Mouse (Mus musculus) midbrain, embryonic 11.5 days (tissue): ENCODE measurements at regions not wholly inside any gene's neighbourhood (a gene's known extent, or its start where the extent isn't known, plus 50 kb on each side); places are given as distances from the start of the nearest gene placed in this dataset.

ENCODE experiments used
- ATAC-seq: fragments of 200-750 bp; cut with Nextera tagmentation; 2 replicates; pipeline ENCODE4 v1.8.0; 2017; ENCODE audit warnings: moderate TSS enrichment, moderate library complexity; ENCODE audit not compliant: low FRiP score
- DNase-seq: peaks from one replicate; pipeline ENCODE4 v3.0.0; 2015; ENCODE audit warnings: low spot score; ENCODE audit errors: missing footprints
- H3K27ac ChIP-seq: fragments of 300-500 bp; sonication (generic); 2 replicates; pipeline ENCODE4 v1.5.1; 2014; ENCODE audit warnings: low read depth, low read length
- H3K27me3 ChIP-seq: fragments of 300-500 bp; sonication (generic); 2 replicates; pipeline ENCODE4 v1.6.1; 2014; ENCODE audit warnings: mild to moderate bottlenecking, low read length, moderate library complexity, mixed read lengths; ENCODE audit not compliant: control insufficient read depth, insufficient read depth
- H3K36me3 ChIP-seq: fragments of 300-500 bp; sonication (generic); 2 replicates; pipeline ENCODE4 v1.6.1; 2014; ENCODE audit warnings: mild to moderate bottlenecking, low read length, moderate library complexity, mixed read lengths; ENCODE audit not compliant: control insufficient read depth, insufficient read depth
- H3K4me1 ChIP-seq: fragments of 300-500 bp; sonication (generic); 2 replicates; pipeline ENCODE4 v1.6.1; 2014; ENCODE audit warnings: low read length; ENCODE audit not compliant: control insufficient read depth, insufficient read depth
- H3K4me2 ChIP-seq: fragments of 300-500 bp; sonication (generic); 2 replicates; pipeline ENCODE4 v1.6.1; 2014; ENCODE audit warnings: mild to moderate bottlenecking, moderate library complexity
- H3K4me3 ChIP-seq: fragments of 300-500 bp; sonication (generic); 2 replicates; pipeline ENCODE4 v1.5.1; 2014; ENCODE audit warnings: low read depth, low read length
- H3K9ac ChIP-seq: fragments of 300-500 bp; sonication (generic); 2 replicates; pipeline ENCODE4 v1.6.1; 2014; ENCODE audit warnings: low read length
- H3K9me3 ChIP-seq: fragments of 300-500 bp; sonication (generic); 2 replicates; pipeline ENCODE4 v1.6.1; 2016; ENCODE audit warnings: low read length; ENCODE audit not compliant: control insufficient read depth
- WGBS: fragments of 180-500 bp; shearing (Covaris S2); extraction: QIAGEN DNeasy Blood & Tissue Kit; methylation state at CpG from one replicate; pipeline ENCODE4 v1.1.7; 2014; 5-methylcytosine and 5-hydroxymethylcytosine counted together

DNA sequence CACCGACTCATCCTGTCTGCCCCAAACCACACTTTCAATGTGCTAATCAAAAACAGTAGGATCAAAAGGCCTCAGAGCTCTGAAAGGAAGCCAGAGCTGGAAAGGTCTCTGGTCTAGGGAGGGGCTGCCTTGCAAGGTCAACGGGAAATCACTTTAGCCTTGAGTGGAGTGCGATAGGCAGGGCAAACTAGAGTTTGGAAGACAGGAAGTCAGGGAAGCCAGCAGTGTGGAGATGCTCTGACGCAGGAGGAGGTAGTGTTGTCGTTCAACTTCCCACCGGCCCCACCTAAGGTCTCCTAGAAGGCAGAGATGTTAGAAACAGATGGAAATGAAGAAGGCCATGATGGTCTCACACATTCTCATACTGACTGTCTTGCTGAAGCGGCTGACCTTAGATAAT is 52.0 kb upstream of the Trp53i11 start:
- Histone ChIP-seq H3K4me1 (no peaks in the 10 kb centered on the region), H3K27ac (no peak overlapping the region), H3K27me3 (no peaks in the 10 kb centered on the region), H3K36me3 (no peaks in the 10 kb centered on the region), H3K9ac (no peak overlapping the region), H3K4me3 (no peak overlapping the region), H3K9me3 (no peaks in the 10 kb centered on the region), H3K4me2 (no peak overlapping the region)
- DNase-seq (peak; percentile 72), ATAC-seq (no peak)
- 71% methylated on average over 7 of the region's 7 CpGs for WGBS

DNA sequence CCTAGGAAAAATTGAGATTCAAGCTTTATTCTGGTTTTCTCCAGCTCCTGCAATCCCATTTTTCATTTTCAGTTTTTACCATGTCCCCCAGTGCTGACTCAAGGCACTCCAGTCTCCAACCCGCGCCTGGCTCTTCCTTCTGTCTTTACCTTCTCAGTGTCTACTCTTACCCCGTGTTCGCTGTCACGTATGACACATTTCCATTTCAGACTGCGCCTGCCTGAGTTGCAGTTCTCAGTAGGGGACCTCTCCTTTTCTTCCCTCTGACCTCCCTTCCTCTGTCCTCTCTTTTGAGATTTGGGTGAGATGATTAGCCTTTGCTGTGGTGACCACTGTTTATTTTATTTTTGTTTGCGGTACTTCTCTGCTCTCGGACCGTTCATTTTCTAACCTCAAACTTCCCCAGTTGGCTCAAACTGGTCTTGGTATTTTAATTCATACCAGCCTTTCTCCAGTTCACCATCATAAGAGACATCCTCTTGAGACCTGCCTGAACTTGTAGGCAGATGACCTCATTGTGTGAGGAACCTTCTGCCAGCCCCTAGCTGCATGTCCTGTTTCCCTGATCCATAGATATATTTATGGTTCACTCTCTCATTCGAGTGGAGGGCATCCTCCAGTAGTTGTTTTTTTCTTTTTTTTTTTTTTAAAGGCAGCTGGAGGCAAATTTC is 53.9 kb upstream of the Trp53i11 start:
- no peak overlapping the region for H3K4me3 ChIP-seq
- H3K4me2 ChIP-seq = no peak overlapping the region
- no peaks in the 10 kb centered on the region for H3K4me1 ChIP-seq
- no peak overlapping the region for H3K27ac ChIP-seq
- no peaks in the 10 kb centered on the region for H3K36me3 ChIP-seq
- 78% methylated on average over 10 of the region's 10 CpGs for WGBS
- no peaks in the 10 kb centered on the region for H3K27me3 ChIP-seq
- H3K9ac ChIP-seq = no peak overlapping the region
- no peaks in the 10 kb centered on the region for H3K9me3 ChIP-seq
- ATAC-seq (no peak), DNase-seq (no peak)

DNA sequence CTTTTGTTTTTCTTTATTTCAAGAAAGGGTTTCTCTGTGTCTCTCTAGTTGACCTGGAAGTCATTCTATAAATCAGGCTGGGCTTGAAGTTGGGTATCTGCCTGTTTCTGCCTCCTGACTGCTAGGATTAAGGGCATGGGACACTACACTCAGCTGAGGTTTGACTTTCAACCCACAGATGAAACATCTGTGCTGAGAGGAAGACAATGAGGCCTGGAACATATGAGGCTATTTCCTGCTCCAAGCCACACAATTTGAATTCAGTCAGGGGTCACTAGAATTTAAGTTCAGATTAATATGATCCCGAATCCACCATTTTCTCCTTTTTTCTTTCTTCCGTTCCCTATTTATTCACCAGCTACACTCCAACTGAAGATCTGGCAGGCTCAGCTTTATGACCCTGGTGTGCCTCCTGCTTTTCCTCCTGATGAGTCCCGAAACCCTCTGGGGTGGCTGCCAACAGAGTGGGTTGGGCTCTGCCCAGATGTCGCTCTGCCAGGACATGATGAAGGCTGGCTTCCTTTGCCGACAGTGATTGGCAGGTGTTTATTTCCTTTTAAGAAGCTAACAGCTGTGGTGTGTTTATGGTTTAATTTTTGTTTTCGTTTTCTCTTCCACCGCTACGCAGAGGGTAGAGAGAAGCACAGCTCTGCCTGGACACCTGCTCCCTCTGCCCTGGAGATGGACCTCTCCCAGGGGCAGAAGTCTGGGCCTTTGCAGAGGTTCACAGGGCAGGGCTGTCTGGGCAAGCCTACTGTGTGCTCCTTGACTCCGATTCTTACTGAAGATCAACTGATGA is 55.3 kb upstream of the Trp53i11 start:
- H3K4me2 ChIP-seq = no peak overlapping the region
- H3K27ac ChIP-seq = no peak overlapping the region
- no peaks in the 10 kb centered on the region for H3K4me1 ChIP-seq
- H3K36me3 ChIP-seq = no peaks in the 10 kb centered on the region
- no peaks in the 10 kb centered on the region for H3K9me3 ChIP-seq
- ATAC-seq (no peak), DNase-seq (no peak)
- WGBS = 76% methylated on average over 9 of the region's 9 CpGs
- H3K27me3 ChIP-seq = no peaks in the 10 kb centered on the region
- no peak overlapping the region for H3K4me3 ChIP-seq
- H3K9ac ChIP-seq = no peak overlapping the region

DNA sequence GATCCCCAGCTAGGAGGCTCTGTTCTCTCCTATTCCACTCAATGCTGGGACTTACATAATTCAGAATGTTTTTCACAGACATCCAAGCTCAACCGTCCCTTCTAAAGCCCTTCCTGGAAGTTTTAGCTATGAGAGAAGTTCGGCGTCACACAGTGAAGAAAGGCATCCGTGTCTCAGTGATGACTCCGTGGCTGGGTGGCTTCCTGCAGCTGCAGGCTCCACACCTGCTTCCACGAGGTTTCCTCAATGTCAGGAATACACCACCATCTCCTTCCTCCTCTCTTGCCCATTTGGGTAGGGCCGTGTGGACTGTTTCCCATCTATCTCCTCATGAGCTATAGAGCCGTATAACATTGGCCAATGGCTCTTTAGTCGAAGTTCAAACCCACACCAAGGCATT is 56.1 kb upstream of the Trp53i11 start:
- no peak for DNase-seq
- Histone ChIP-seq H3K4me1 (peaks cover 4% of the 10 kb centered on the region), H3K9me3 (no peaks in the 10 kb centered on the region), H3K4me2 (no peak overlapping the region), H3K9ac (no peak overlapping the region), H3K27me3 (no peaks in the 10 kb centered on the region), H3K27ac (no peak overlapping the region), H3K36me3 (no peaks in the 10 kb centered on the region), H3K4me3 (no peak overlapping the region)
- WGBS = 85% methylated on average over 9 of the region's 9 CpGs
- ATAC-seq = no peak

DNA sequence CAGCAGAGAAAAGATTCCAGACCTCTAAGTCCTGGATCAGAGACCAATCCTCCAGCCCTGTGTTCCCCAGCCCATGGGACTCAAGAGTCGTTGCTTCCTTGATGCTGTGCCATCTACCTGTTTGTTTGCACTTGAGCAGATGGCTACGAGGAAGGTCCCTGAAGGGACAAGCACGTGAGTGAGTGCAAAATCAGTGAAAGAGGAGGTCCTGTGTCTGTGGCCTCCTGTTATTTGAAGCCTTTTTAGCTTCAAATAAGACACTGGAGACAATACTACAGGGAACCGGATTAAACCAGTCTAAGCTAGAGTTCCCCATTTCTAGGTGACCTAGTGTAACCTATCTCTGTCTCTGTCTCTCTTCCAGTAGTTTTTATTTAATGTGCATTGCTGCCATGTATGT is 58.2 kb upstream of the Trp53i11 start:
- Histone ChIP-seq H3K4me2 (no peak overlapping the region), H3K4me3 (no peak overlapping the region), H3K4me1 (peaks cover 4% of the 10 kb centered on the region), H3K27me3 (no peaks in the 10 kb centered on the region), H3K27ac (no peak overlapping the region), H3K9me3 (no peaks in the 10 kb centered on the region), H3K36me3 (no peaks in the 10 kb centered on the region), H3K9ac (no peak overlapping the region)
- 75% methylated on average over 4 of the region's 4 CpGs for WGBS
- ATAC-seq (no peak), DNase-seq (no peak)

DNA sequence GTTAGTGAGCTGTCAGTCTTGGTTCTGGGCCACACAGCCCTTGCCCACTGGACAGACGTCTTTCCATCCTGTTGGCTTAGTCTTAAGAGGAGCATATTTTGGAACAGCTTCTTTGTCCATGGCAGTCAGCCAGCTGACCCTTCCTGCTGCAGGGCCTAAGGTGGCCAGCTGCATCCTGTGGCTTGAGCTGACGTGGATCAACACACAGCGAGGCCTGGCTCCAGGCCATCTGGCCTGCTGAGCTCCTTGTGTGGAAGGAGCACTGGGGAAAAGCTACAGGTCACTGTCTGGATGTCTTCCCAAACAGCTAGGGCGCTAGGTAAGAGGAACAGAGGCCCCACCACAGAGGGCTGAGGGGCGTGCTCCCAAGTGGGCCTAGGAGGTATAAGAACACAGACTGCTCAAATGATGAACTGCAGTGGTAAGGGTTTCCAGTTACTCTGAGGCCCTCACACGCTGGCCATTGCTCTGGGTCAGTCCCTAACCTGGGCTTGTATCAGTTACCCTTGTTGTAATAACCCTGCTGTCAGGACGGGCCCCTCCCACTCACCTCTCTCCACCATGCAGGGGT is 60.7 kb upstream of the Trp53i11 start:
- ATAC-seq = no peak
- H3K27ac ChIP-seq = peak overlapping the region; percentile 40; the same call in 1 of the 2 replicates
- H3K9me3 ChIP-seq = no peaks in the 10 kb centered on the region

DNA sequence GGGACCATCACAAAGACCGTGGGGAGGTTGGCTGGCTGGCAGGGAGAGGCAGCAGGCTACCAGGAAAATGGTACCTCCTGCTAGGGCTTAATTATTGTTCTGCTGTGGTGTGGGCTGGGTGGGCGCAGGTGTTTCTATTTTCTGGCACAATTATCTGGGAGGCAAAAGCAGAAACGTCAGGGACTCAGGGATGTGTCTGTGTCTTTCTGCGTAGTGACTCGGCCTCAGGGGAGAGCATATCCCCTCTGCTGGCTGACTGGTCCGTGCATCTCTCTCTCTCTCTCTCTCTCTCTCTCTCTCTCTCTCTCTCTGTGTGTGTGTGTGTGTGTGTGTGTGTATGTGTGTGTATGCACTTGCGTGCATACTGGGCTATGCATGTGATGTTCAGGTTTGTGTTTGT is 61.2 kb upstream of the Trp53i11 start:
- Histone ChIP-seq H3K9ac (no peak overlapping the region), H3K27me3 (no peaks in the 10 kb centered on the region), H3K9me3 (no peaks in the 10 kb centered on the region), H3K4me3 (no peak overlapping the region), H3K4me2 (no peak overlapping the region), H3K4me1 (peaks cover 9% of the 10 kb centered on the region), H3K27ac (no peak overlapping the region), H3K36me3 (no peaks in the 10 kb centered on the region)
- 75% methylated on average over 7 of the region's 7 CpGs for WGBS
- no peak for ATAC-seq
- no peak for DNase-seq

More for the DNA sequence above, 60.7 kb upstream of the Trp53i11 start:
- H3K4me3 ChIP-seq = no peak overlapping the region
- no peaks in the 10 kb centered on the region for H3K27me3 ChIP-seq
- H3K9ac ChIP-seq = no peak overlapping the region
- H3K4me1 ChIP-seq = peaks cover 7% of the 10 kb centered on the region
- DNase-seq = no peak
- H3K36me3 ChIP-seq = no peaks in the 10 kb centered on the region
- no peak overlapping the region for H3K4me2 ChIP-seq
- 69% methylated on average over 7 of the region's 7 CpGs for WGBS

DNA sequence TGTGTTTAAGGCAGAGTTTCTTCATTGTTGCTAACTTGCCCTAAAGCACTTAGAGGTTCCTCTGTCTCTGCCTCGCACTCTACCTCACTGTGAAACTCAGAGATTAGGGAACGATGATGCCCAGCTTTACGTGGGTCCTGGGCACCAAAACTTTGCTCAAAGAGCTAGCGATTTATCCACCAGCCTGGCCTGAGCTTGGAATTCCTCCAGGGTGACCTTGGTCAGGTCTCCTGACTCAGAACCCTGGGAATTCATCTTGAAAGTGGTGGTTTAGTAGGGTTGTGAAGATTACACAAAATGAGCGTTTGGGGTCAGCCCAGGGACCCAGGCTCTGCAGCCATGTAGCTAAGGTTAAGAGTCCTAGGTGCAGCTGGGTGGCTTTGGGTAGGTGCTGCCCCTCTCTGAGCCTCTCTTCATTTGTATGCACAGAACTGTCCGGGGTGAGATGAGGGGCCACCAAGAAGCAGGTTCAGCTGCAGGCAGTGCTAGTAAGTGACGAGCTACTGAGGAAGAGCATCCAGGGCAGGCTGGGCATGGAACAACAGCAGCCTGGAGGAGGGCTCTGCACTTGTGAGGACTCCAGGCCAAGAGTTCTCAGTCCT is 62.4 kb upstream of the Trp53i11 start:
- no peak overlapping the region for H3K9ac ChIP-seq
- no peak overlapping the region for H3K4me2 ChIP-seq
- H3K4me1 ChIP-seq = peaks cover 9% of the 10 kb centered on the region
- ATAC-seq (no peak), DNase-seq (no peak)
- no peaks in the 10 kb centered on the region for H3K9me3 ChIP-seq
- H3K4me3 ChIP-seq = no peak overlapping the region
- no peaks in the 10 kb centered on the region for H3K27me3 ChIP-seq
- H3K36me3 ChIP-seq = no peaks in the 10 kb centered on the region
- H3K27ac ChIP-seq = no peak overlapping the region
- WGBS = 83% methylated on average over 7 of the region's 7 CpGs

DNA sequence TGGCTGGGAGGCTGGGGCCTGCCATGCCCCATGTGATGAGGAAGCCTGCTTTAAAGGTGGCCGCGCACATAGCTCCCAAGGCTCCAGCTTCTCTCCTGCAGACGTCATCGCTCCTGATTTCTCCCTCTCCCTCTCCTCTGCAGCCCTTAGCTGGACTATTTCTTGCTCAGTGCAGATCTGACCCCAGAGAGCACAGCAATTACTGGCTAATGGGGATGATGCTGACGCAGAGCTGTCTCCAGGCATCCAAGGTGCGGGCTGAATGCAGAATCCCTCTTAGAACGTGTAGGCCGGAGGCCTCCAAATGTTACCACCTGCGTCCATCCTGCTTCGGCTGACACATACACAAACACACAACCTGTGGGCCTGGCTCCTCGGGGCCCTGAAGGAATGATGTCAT is 63.5 kb upstream of the Trp53i11 start:
- Histone ChIP-seq H3K27me3 (no peaks in the 10 kb centered on the region), H3K9ac (peak overlapping the region; percentile 38; the same call in 1 of the 2 replicates), H3K9me3 (no peaks in the 10 kb centered on the region), H3K4me3 (no peak overlapping the region), H3K4me2 (no peak overlapping the region), H3K4me1 (peaks cover 9% of the 10 kb centered on the region), H3K36me3 (no peaks in the 10 kb centered on the region), H3K27ac (no peak overlapping the region)
- 82% methylated on average over 11 of the region's 11 CpGs for WGBS
- ATAC-seq (no peak), DNase-seq (no peak)
